Mouse (Mus musculus): ENCODE data around the gene Ppard. TPM values are rescaled to one million over a fixed set of nuclear protein-coding genes. Genes with fewer than 3 reads are reported as not detected.

Gene Ppard
- polyA plus RNA-seq, 1 experiment from 2014 or later, result 1.9 TPM

DNA sequence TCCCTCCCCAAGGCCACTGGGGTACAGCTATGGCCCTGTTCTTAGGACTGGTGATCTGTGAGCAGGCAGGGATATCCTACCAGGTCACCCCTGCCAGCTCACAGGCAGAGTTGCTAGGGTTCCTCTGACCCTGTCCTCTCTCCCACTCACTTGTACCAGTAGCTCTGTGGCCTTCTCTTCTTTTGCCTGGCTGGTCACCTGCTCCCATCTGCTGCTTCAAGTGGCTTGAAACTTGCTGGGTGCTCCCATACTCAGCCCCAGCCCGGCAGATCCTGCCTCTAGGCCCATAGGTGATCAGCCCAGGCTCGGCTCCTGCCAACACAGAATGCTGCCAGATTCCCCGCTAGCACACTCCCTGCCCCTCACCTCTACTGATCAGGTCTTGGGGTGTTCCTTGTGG, 68.3 kb downstream of the Ppard start:
- Histone ChIP-seq H3K4me3 (ENCODE audit: low read depth, low read length) (no peak overlapping the region), H3K9ac (replicated peaks; ENCODE audit: low read length) (no peak overlapping the region), H3K4me1 (ENCODE audit: control insufficient read depth, insufficient read depth, low read length) (peaks cover 5% of the 10 kb centered on the region), H3K36me3 (replicated peaks; ENCODE audit: control insufficient read depth, insufficient read depth, low read depth, low read length) (no peaks in the 10 kb centered on the region; the same call in 1 of the 2 replicates), H3K27ac (replicated peaks; ENCODE audit: low read depth, low read length) (no peak overlapping the region), H3K4me2 (ENCODE audit: low read depth, low read length) (no peak overlapping the region), H3K27me3 (ENCODE audit: control insufficient read depth, insufficient read depth, low read length) (no peaks in the 10 kb centered on the region), H3K9me3 (replicated peaks; ENCODE audit: control insufficient read depth, low read length) (no peaks in the 10 kb centered on the region)
- DNase-seq (ENCODE audit: low spot score), result no peak
- WGBS, result 65% methylated on average over 3 of the region's 3 CpGs
- ATAC-seq (replicated peaks; ENCODE audit: insufficient number of reproducible peaks, low FRiP score, low TSS enrichment, low read depth), result no peak

DNA sequence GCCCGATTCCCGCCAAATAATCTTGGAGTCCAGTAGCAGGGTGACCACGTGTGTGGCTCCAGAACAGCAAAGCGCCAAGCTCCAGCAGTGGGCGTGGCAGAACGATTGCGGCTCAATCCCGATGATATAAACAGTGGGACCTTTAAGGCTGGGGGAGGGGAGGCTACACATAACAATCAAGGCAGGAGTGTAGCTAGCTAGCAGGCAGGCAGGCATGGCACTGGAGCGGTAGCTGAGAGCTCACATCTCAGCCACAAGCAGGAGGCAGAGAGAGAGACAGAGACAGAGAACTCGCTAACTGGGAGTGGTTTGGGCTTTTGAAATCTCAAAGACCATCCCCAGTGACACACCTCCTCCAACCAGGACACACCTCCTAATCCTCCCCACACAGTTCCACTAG, 72.7 kb downstream of the Ppard start:
- 57% methylated on average over 10 of the region's 10 CpGs for WGBS
- Histone ChIP-seq H3K4me2 (ENCODE audit: low read depth, low read length) (no peak overlapping the region), H3K4me1 (ENCODE audit: control insufficient read depth, insufficient read depth, low read length) (peaks cover 2% of the 10 kb centered on the region; the same call in 1 of the 2 replicates), H3K9me3 (replicated peaks; ENCODE audit: control insufficient read depth, low read length) (no peaks in the 10 kb centered on the region), H3K27ac (replicated peaks; ENCODE audit: low read depth, low read length) (no peak overlapping the region), H3K4me3 (ENCODE audit: low read depth, low read length) (no peak overlapping the region), H3K9ac (replicated peaks; ENCODE audit: low read length) (no peak overlapping the region), H3K36me3 (replicated peaks; ENCODE audit: control insufficient read depth, insufficient read depth, low read depth, low read length) (no peaks in the 10 kb centered on the region), H3K27me3 (ENCODE audit: control insufficient read depth, insufficient read depth, low read length) (no peaks in the 10 kb centered on the region)
- ATAC-seq (replicated peaks; ENCODE audit: insufficient number of reproducible peaks, low FRiP score, low TSS enrichment, low read depth) (no peak), DNase-seq (ENCODE audit: low spot score) (no peak)

- H3K9ac ChIP-seq (replicated peaks; ENCODE audit: low read length), result peak overlapping the region; percentile 15; the same call in 1 of the 2 replicates
- ATAC-seq (replicated peaks; ENCODE audit: insufficient number of reproducible peaks, low FRiP score, low TSS enrichment, low read depth), result 0 out of 2 replicates have a peak, but pooled peaks have one; percentile 6
- DNase-seq (ENCODE audit: low spot score), result peak; percentile 94
- no peaks in the 10 kb centered on the region for H3K4me1 ChIP-seq (ENCODE audit: control insufficient read depth, insufficient read depth, low read length)
- 16% methylated on average over 18 of the region's 18 CpGs for WGBS
- no peak overlapping the region for H3K4me3 ChIP-seq (ENCODE audit: low read depth, low read length)
- H3K36me3 ChIP-seq (replicated peaks; ENCODE audit: control insufficient read depth, insufficient read depth, low read depth, low read length), result no peaks in the 10 kb centered on the region
- H3K9me3 ChIP-seq (replicated peaks; ENCODE audit: control insufficient read depth, low read length), result no peaks in the 10 kb centered on the region
- no peak overlapping the region for H3K4me2 ChIP-seq (ENCODE audit: low read depth, low read length)
- H3K27me3 ChIP-seq (ENCODE audit: control insufficient read depth, insufficient read depth, low read length), result no peaks in the 10 kb centered on the region
- no peak overlapping the region for H3K27ac ChIP-seq (replicated peaks; ENCODE audit: low read depth, low read length)
These were observed 76.0 kb downstream of the Ppard start for GRCm38 (mm10) chr17:28308297-28309195.

DNA sequence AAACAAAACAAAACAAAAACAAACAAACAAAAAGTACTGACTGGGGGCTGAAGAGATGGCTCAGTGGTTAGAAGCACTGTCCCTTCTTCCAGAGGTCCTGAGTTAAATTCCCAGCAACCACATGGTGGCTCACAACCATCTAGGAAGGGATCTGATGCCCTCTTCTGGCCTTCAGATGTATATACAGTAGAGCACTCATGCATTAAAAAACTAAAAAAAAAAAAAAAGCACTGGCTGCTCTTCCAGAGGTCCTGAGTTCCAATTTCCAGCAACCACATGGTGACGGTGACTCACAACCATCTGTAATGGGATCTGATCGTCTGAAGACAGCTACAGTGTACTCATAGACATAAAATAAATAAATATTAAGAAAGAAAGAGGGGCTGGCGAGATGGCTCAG, 78.3 kb downstream of the Ppard start:
- Histone ChIP-seq H3K4me1 (ENCODE audit: control insufficient read depth, insufficient read depth, low read length) (peaks cover 2% of the 10 kb centered on the region), H3K36me3 (replicated peaks; ENCODE audit: control insufficient read depth, insufficient read depth, low read depth, low read length) (no peaks in the 10 kb centered on the region), H3K4me3 (ENCODE audit: low read depth, low read length) (no peak overlapping the region), H3K27ac (replicated peaks; ENCODE audit: low read depth, low read length) (no peak overlapping the region), H3K9me3 (replicated peaks; ENCODE audit: control insufficient read depth, low read length) (no peaks in the 10 kb centered on the region), H3K27me3 (ENCODE audit: control insufficient read depth, insufficient read depth, low read length) (no peaks in the 10 kb centered on the region), H3K9ac (replicated peaks; ENCODE audit: low read length) (no peak overlapping the region), H3K4me2 (ENCODE audit: low read depth, low read length) (no peak overlapping the region)
- DNase-seq (ENCODE audit: low spot score) (no peak), ATAC-seq (replicated peaks; ENCODE audit: insufficient number of reproducible peaks, low FRiP score, low TSS enrichment, low read depth) (no peak)
- 79% methylated on average over 3 of the region's 3 CpGs for WGBS

GRCm38 (mm10) chr17:28311366-28312132, 79.0 kb downstream of the Ppard start:
- DNase-seq (ENCODE audit: low spot score), result no peak
- Histone ChIP-seq H3K4me3 (ENCODE audit: low read depth, low read length) (no peak overlapping the region), H3K4me1 (ENCODE audit: control insufficient read depth, insufficient read depth, low read length) (peaks cover 2% of the 10 kb centered on the region), H3K9me3 (replicated peaks; ENCODE audit: control insufficient read depth, low read length) (no peaks in the 10 kb centered on the region), H3K36me3 (replicated peaks; ENCODE audit: control insufficient read depth, insufficient read depth, low read depth, low read length) (no peaks in the 10 kb centered on the region), H3K27me3 (ENCODE audit: control insufficient read depth, insufficient read depth, low read length) (no peaks in the 10 kb centered on the region), H3K9ac (replicated peaks; ENCODE audit: low read length) (no peak overlapping the region), H3K4me2 (ENCODE audit: low read depth, low read length) (no peak overlapping the region), H3K27ac (replicated peaks; ENCODE audit: low read depth, low read length) (no peak overlapping the region)
- WGBS, result 72% methylated on average over 5 of the region's 5 CpGs
- no peak for ATAC-seq (replicated peaks; ENCODE audit: insufficient number of reproducible peaks, low FRiP score, low TSS enrichment, low read depth)

- DNase-seq (ENCODE audit: low spot score) (peak; percentile 33), ATAC-seq (replicated peaks; ENCODE audit: insufficient number of reproducible peaks, low FRiP score, low TSS enrichment, low read depth) (peak; percentile 16; the same call in 1 of the 2 replicates)
- peaks cover 2% of the 10 kb centered on the region for H3K4me1 ChIP-seq (ENCODE audit: control insufficient read depth, insufficient read depth, low read length)
- H3K9me3 ChIP-seq (replicated peaks; ENCODE audit: control insufficient read depth, low read length), result no peaks in the 10 kb centered on the region
- H3K4me2 ChIP-seq (ENCODE audit: low read depth, low read length), result peak overlapping the region; percentile 5; the same call in 1 of the 2 replicates
- WGBS, result 24% methylated on average over 16 of the region's 17 CpGs
- no peaks in the 10 kb centered on the region for H3K36me3 ChIP-seq (replicated peaks; ENCODE audit: control insufficient read depth, insufficient read depth, low read depth, low read length)
- no peak overlapping the region for H3K9ac ChIP-seq (replicated peaks; ENCODE audit: low read length)
- peak overlapping the region; percentile 26 for H3K4me3 ChIP-seq (ENCODE audit: low read depth, low read length)
- no peaks in the 10 kb centered on the region for H3K27me3 ChIP-seq (ENCODE audit: control insufficient read depth, insufficient read depth, low read length)
- H3K27ac ChIP-seq (replicated peaks; ENCODE audit: low read depth, low read length), result no peak overlapping the region
These were observed 80.0 kb downstream of the Ppard start for GRCm38 (mm10) chr17:28312232-28313211.

GRCm38 (mm10) chr17:28313212-28313879, 80.8 kb downstream of the Ppard start, which contains the start of gene Fance:
Gene Fance (plus strand): TSS chr17:28313519.
- DNase-seq (ENCODE audit: low spot score) (peak; percentile 99), ATAC-seq (replicated peaks; ENCODE audit: insufficient number of reproducible peaks, low FRiP score, low TSS enrichment, low read depth) (peak; percentile 96)
- H3K9ac ChIP-seq (replicated peaks; ENCODE audit: low read length), result peak within 1 kb of the TSS; percentile 85
- H3K4me1 ChIP-seq (ENCODE audit: control insufficient read depth, insufficient read depth, low read length), result peaks cover 2% of the 10 kb centered on the region
- peak within 1 kb of the TSS; percentile 76 for H3K4me3 ChIP-seq (ENCODE audit: low read depth, low read length)
- no peaks in the 10 kb centered on the region for H3K27me3 ChIP-seq (ENCODE audit: control insufficient read depth, insufficient read depth, low read length)
- H3K4me2 ChIP-seq (ENCODE audit: low read depth, low read length), result peak within 1 kb of the TSS; percentile 77
- H3K36me3 ChIP-seq (replicated peaks; ENCODE audit: control insufficient read depth, insufficient read depth, low read depth, low read length), result no peaks in the 10 kb centered on the region; the same call in 1 of the 2 replicates
- H3K27ac ChIP-seq (replicated peaks; ENCODE audit: low read depth, low read length), result peak within 1 kb of the TSS; percentile 74
- under 1% methylated on average over 68 of the region's 69 CpGs for WGBS
- H3K9me3 ChIP-seq (replicated peaks; ENCODE audit: control insufficient read depth, low read length), result no peaks in the 10 kb centered on the region

All from embryonic facial prominence, embryonic 11.5 days (tissue).